Mouse (Mus musculus) urinary bladder, postnatal 25 days (tissue): ENCODE measurements around the gene Med12l.
"Not testable (repeated sequence)": the region's sequence is repeated elsewhere in the genome, so short reads cannot be mapped to it uniquely, and the experiment has no call there.

Experiments
- DNase-seq: peaks from one replicate; pipeline ENCODE4 v3.0.0; 2022; ENCODE audit warnings: low spot score

Med12l gene

DNA sequence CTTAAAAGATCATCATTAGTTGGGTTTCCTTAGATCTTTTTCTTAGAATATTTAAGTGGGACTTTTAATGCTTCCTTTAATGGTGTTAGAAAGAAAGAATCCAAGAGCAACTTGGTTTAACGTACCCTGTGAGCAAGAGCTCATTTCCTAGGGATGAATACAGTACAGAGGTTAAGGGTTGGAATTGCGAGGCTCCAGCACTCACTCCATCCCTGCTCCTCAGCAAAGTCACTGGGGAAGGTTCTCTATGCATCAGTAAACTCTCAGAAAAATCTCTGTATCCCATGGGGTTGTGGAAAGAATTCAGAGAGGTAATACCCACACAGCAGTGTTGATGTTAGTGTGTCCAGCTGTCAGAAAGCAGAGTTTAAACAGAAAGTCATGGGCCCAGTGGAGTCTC lies 134.5 kb downstream of the Med12l start:
- DNase-seq: no peak

- DNase-seq: not testable (repeated sequence)
Measured at GRCm38 (mm10) chr3:59140941-59141340, 135.3 kb downstream of the Med12l start.

- no peak for DNase-seq
Measured at GRCm38 (mm10) chr3:59141507-59142305, 136.1 kb downstream of the Med12l start.

DNA sequence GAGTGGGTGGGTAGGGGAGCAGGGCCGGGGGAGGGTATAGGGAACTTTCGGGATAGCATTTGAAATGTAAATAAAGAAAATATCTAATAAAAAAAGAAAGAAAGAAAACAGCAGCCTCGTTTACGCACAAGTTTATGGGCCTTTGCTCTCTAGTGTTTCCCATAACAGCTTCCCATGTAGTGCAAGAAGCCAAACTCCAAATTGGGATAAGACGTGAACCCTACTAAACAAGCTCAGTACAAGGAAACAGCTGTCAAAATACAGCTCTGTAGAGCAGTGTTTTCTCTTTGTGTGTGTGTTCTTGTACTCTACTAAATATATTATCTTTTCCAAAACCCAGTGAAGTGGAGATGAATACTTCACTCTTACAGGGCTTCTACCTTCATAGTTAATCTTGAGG lies 139.6 kb downstream of the Med12l start:
- no peak for DNase-seq

DNA sequence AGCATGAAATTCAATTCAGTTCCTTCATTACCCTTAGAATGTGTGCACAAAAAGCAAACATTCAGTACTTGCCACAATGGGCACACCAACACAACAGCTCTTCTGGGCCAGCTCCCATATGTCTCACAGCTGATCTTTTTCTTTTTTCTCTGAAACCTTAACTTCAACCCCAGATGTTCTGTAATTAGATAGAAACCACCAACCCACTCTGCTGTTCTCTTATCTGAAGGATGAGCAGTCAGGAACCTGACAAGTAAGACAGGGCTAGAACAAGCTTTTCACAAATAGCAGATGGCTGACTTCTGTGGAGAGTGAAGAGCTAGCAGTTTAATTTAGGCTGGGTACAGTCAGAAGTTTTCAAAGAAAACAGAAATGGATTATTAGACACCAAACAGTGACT lies 144.0 kb downstream of the Med12l start:
- no peak for DNase-seq

- no peak for DNase-seq
Measured at GRCm38 (mm10) chr3:59150624-59151023, 145.0 kb downstream of the Med12l start.

DNA sequence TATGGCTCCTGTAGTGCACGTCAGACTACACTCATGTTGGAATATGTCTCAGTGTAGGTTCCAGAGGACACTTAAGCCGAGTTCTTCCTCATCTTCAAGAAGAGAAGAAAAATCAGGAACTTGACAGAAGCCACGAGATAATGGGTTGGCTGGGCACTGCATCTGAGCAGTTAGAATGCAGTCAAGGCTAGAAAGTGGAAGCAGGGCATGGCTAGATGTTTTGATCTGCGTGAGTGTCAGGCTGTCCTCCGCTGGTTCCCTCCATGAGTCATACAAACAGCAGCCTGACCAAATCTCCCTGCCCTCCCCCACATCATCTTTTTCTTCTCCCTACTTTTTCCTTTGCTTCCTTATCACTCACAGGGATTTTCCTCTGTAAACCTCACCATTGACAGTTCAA lies 147.8 kb downstream of the Med12l start, which contains the start of gene P2ry14:
Gene P2ry14, minus strand, starts transcription at position 195 of the 400 bp plus-strand sequence.
- no peak for DNase-seq

GRCm38 (mm10) chr3:59154888-59155287 lies 149.3 kb downstream of the Med12l start:
- no peak for DNase-seq

GRCm38 (mm10) chr3:59155404-59155803 lies 149.8 kb downstream of the Med12l start:
- DNase-seq: no peak

DNA sequence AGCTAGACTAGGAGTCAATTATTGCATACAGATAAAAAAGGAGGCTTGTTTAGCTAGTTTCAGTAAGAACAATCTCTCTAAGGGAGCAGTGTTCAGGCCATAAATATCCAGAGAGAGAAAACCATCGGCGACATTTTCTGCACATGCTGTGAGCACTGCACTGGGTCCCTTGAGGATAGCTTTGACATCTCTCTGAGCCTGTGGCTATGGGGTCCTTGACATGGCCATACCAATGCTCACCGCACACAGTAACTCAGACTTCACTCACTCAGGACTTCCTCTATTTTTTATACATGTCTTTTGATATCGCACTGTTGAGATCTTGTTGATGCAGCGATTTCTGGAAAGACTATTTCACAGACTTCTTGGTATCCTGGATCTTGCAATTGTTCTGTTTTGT lies 151.4 kb downstream of the Med12l start:
- no peak for DNase-seq

GRCm38 (mm10) chr3:59160465-59160864 lies 154.8 kb downstream of the Med12l start:
- no peak for DNase-seq

- no peak for DNase-seq
Measured at GRCm38 (mm10) chr3:59167417-59168054, 161.9 kb downstream of the Med12l start.

GRCm38 (mm10) chr3:59168476-59168875 lies 162.9 kb downstream of the Med12l start:
- DNase-seq: no peak

DNA sequence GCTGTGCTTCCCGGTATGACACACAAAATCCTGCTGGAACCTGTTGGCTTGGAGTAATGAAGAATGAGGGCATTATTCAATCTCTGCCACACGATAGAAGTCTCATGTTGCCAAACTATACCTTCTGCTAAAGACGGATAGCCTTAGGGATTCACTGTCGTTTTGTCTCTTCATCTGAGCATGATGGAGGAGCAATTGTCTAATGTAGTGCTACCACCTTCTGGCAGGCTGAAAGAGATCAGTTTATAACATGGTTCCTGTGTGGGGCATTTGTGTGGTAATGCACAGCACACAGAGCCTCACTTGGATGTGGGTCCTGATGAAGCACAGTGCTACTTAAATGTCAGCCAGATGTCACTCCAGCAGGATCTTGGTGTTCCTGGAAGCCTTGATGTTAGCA lies 163.6 kb downstream of the Med12l start:
- no peak for DNase-seq

- DNase-seq: no peak
Measured at GRCm38 (mm10) chr3:59169921-59170627, 164.4 kb downstream of the Med12l start.

DNA sequence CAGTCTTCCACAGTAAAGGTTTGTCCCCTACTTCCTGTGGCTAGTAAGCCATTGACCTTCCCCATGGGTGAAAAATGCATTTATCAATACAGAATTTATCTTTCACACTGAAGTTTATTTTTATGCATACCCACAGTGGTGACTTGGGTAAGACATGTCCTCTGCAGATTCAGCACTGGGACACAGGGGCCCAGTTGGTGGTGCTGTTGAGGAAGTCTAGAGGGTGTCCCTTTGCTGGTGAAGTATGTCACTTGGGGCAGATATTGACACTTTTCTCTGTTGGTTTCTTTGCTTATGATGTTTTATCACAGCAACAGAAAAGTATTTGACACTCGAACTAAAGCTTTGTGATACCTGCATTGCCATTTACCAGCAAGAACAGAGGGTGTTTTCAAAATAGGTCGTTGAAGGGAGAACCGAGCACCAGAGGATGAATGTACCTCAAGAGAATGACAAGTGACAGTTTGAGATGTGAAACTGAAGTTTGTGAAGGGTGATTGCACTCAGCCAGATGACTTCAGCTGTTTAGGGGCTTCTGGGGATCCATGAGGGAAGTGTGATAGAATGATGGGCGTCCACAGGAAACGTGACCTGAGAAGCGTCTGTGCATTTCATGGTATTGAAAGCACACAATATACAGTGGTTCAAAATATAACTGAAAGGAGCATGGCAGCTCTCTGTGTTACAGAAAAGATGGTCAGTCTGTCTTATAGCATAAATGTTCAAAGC lies 169.0 kb downstream of the Med12l start:
- DNase-seq: no peak

GRCm38 (mm10) chr3:59175234-59175633 lies 169.6 kb downstream of the Med12l start:
- no peak for DNase-seq

- DNase-seq: no peak
Measured at GRCm38 (mm10) chr3:59176871-59177270, 171.2 kb downstream of the Med12l start.

DNA sequence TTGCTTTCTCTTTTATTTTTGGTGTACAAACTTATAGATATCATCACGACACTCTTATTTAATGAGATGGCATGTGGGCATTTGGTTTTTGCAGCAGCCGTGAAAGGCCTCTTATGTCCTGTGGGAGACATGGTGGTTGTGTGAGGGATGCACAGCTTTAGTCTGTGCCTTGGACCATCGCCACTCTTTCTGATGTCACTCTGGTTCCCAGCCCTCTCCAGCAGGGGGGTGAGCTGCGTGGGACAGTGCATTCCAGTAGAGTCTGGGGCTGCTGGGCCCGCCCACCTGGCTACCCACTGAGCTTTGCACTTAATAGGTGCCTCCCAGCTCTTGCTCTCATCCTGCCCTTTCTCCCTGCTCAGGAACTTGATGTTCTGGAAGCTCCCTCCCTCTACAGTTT lies 175.5 kb downstream of the Med12l start:
- DNase-seq: no peak

DNA sequence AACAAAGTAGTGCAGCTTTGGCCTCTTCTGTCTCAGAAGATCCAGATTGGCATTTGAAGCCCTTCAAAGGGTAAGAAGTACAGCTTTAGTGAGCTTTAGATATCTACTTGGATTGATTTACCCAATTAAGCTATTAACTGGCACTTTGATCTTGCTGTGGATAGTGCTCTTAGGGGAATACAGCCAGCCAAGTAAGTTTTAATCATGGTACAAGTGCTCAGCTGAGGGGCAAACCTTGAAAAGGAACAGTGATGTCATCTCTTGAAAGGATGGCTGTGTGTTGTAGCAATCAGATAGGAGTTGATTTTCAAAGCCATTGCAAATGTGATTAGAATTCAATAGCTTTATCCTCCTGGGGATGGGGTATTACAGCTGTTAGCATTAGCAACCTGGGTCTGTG lies 176.5 kb downstream of the Med12l start:
- DNase-seq: no peak

DNA sequence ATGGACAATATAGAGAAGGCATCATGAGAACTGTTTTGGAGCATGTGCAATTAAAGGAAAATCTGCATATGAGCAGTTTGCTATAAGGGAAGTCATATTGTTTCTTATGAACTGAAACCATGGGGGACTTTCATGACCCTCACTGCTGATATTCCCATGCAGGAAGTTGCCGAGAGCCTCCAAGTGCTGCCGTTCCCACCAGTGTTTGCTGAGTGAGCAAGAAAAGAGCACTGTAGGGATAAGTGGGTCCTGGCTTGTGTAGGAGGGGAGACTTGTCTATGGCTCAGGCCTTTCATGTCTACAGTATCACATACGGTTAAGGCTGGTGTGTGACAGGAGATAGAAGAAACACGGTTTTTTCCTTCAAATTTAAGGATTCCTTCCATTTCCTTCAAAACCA lies 180.0 kb downstream of the Med12l start:
- no peak for DNase-seq

GRCm38 (mm10) chr3:59187336-59187735 lies 181.7 kb downstream of the Med12l start:
- DNase-seq: no peak
